Mouse (Mus musculus): Measurements from ENCODE around the gene Zbtb22. TPM values are rescaled to one million over a fixed set of nuclear protein-coding genes. Genes with fewer than 3 reads are reported as not detected.
"Not testable (repeated sequence)": the region's sequence is repeated elsewhere in the genome, so short reads cannot be mapped to it uniquely, and the experiment has no call there.

The Zbtb22 gene
- polyA plus RNA-seq, 1 experiment from 2014 or later, result 15.4 TPM

- no peaks in the 10 kb centered on the region for H3K27me3 ChIP-seq (replicated peaks)
- peak; percentile 90 for ATAC-seq (ENCODE audit: insufficient read depth, low FRiP score, low read depth)
- peak within 1 kb of the TSS; percentile 89 for H3K4me3 ChIP-seq (replicated peaks)
- H3K36me3 ChIP-seq, result peaks cover 31% of the 10 kb centered on the region
- under 1% methylated on average over 36 of the region's 36 CpGs for WGBS
- H3K4me2 ChIP-seq, result peak within 1 kb of the TSS; percentile 94
- no peaks in the 10 kb centered on the region for H3K9me3 ChIP-seq
- peak within 1 kb of the TSS; percentile 78 for H3K27ac ChIP-seq
- H3K4me1 ChIP-seq, result peaks cover 24% of the 10 kb centered on the region
- peak within 1 kb of the TSS; percentile 82 for H3K9ac ChIP-seq
Observed at GRCm38 (mm10) chr17:33940206-33940805, 24.6 kb downstream of the Zbtb22 start, which contains the start of the genes Pfdn6 and Wdr46. Pfdn6 (minus strand) TSS chr17:33940343. Wdr46 (plus strand) TSS chr17:33940660.

DNA sequence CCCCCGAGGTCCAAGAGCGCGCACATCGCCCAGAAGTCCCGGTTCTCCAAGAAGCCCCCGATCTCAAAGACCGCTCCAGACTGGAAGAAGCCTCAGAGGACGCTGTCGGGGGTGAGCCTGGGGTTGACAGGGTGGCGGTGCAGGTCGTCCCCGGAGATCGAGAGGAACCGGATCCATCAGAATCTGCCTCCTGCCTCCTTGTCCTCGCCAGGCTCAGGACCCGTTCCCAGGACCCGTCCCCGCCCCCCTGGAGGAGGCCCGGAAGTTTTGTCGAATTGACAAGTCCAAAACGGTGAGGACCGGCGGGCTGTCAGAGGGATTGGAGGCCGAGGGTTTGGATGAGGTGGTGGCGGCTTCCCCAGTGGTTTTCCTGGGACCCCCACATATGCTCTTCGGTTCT is 25.3 kb downstream of the Zbtb22 start:
- ATAC-seq (ENCODE audit: insufficient read depth, low FRiP score, low read depth), result no peak
- Histone ChIP-seq H3K27ac (no peak overlapping the region), H3K27me3 (replicated peaks) (no peaks in the 10 kb centered on the region), H3K9ac (peak overlapping the region; percentile 82), H3K36me3 (peaks cover 25% of the 10 kb centered on the region), H3K4me2 (peak overlapping the region; percentile 94), H3K4me3 (replicated peaks) (peak overlapping the region; percentile 89), H3K4me1 (peaks cover 24% of the 10 kb centered on the region), H3K9me3 (no peaks in the 10 kb centered on the region)
- WGBS, result 2% methylated on average over 26 of the region's 26 CpGs

GRCm38 (mm10) chr17:33941381-33941780 is 25.7 kb downstream of the Zbtb22 start:
- 48% methylated on average over 19 of the region's 19 CpGs for WGBS
- H3K4me3 ChIP-seq (replicated peaks), result peak overlapping the region; percentile 89
- H3K27me3 ChIP-seq (replicated peaks), result no peaks in the 10 kb centered on the region
- no peaks in the 10 kb centered on the region for H3K9me3 ChIP-seq
- H3K9ac ChIP-seq, result peak overlapping the region; percentile 82
- ATAC-seq (ENCODE audit: insufficient read depth, low FRiP score, low read depth), result no peak
- peaks cover 25% of the 10 kb centered on the region for H3K36me3 ChIP-seq
- peak overlapping the region; percentile 94 for H3K4me2 ChIP-seq
- peaks cover 24% of the 10 kb centered on the region for H3K4me1 ChIP-seq
- H3K27ac ChIP-seq, result no peak overlapping the region

GRCm38 (mm10) chr17:33943454-33943853 is 27.8 kb downstream of the Zbtb22 start:
- ATAC-seq (ENCODE audit: insufficient read depth, low FRiP score, low read depth), result no peak
- Histone ChIP-seq H3K4me1 (peaks cover 24% of the 10 kb centered on the region), H3K27me3 (replicated peaks) (no peaks in the 10 kb centered on the region), H3K9ac (no peak overlapping the region), H3K27ac (no peak overlapping the region), H3K4me3 (replicated peaks) (no peak overlapping the region), H3K9me3 (no peaks in the 10 kb centered on the region), H3K4me2 (no peak overlapping the region), H3K36me3 (peaks cover 17% of the 10 kb centered on the region)
- 92% methylated on average over 15 of the region's 15 CpGs for WGBS

DNA sequence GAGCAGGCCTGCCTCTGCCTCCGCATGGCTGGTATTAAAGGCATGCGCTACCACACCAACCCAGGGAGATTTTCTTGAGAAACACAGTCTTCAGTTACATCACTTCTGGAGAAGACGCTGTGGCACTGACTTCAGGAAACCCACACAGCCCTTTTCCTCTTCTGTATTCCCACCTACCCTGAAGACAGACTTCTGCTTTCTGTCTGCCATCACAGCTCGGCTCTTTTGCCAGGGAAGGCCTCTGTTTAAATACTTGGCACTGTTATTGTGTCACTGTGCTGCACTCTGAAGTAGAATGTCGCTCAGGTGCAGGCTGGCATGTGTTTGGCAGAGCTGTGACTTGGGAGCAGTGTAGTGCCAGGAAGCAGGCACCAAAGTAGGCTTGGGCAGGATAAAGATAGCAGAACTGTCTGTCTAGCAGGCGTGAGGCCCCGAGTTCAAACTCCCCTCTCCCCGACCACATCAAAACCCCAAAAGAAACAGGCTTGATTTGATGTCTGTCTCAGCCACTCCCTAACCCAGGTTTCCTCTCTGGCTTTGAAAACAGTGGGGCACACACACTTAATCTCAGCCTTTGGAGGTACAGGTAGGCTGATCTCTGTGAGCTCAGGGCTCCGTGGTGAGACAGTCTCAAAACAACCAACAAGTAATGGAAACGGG is 31.9 kb downstream of the Zbtb22 start:
- no peak for ATAC-seq (ENCODE audit: insufficient read depth, low FRiP score, low read depth)
- H3K4me2 ChIP-seq, result no peak overlapping the region
- H3K4me1 ChIP-seq, result peaks cover 24% of the 10 kb centered on the region
- H3K27ac ChIP-seq, result no peak overlapping the region
- peaks cover 19% of the 10 kb centered on the region for H3K36me3 ChIP-seq
- no peaks in the 10 kb centered on the region for H3K27me3 ChIP-seq (replicated peaks)
- WGBS, result 84% methylated on average over 10 of the region's 10 CpGs
- no peak overlapping the region for H3K9ac ChIP-seq
- H3K4me3 ChIP-seq (replicated peaks), result no peak overlapping the region
- no peaks in the 10 kb centered on the region for H3K9me3 ChIP-seq

DNA sequence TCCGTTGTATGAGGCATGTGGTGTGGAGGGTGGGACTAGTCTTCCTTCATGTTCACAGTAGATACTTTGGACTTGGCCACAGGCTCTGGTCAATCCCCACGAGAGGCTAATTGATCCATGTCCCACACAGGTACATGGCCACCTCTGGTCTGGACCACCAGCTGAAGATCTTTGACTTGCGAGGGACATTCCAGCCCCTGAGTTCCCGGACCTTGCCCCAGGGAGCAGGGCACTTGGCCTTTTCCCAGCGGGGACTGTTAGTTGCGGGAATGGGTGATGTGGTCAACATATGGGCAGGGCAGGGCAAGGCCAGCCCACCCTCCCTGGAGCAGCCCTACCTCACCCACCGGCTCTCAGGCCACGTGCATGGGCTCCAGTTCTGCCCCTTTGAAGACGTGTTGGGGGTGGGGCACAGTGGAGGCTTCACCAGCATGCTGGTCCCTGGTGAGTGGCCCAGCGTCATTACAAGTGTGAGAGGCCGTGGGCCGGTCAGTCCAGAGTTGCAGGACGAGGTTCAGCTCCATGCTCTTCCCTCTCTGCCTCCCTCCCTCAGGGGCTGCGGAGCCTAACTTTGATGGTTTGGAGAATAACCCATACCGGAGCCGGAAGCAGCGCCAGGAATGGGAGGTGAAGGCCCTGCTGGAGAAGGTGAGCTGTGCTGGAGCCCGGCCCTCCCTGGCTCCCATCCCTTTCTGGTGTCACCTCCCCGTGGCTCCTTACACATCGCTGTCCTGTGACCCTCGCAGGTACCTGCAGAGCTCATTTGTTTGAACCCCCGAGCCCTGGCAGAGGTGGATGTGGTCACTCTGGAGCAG is 32.6 kb downstream of the Zbtb22 start:
- H3K27me3 ChIP-seq (replicated peaks), result no peaks in the 10 kb centered on the region
- peaks cover 31% of the 10 kb centered on the region for H3K4me1 ChIP-seq
- no peak overlapping the region for H3K9ac ChIP-seq
- no peak for ATAC-seq (ENCODE audit: insufficient read depth, low FRiP score, low read depth)
- peak overlapping the region; percentile 4; the same call in 1 of the 2 replicates for H3K27ac ChIP-seq
- 85% methylated on average over 22 of the region's 22 CpGs for WGBS
- peaks cover 25% of the 10 kb centered on the region for H3K36me3 ChIP-seq
- no peak overlapping the region for H3K4me2 ChIP-seq
- no peak overlapping the region for H3K4me3 ChIP-seq (replicated peaks)
- H3K9me3 ChIP-seq, result no peaks in the 10 kb centered on the region

- 82% methylated on average over 19 of the region's 19 CpGs for WGBS
- H3K9me3 ChIP-seq, result no peaks in the 10 kb centered on the region
- peaks cover 39% of the 10 kb centered on the region for H3K4me1 ChIP-seq
- no peak overlapping the region for H3K9ac ChIP-seq
- H3K27me3 ChIP-seq (replicated peaks), result no peaks in the 10 kb centered on the region
- peaks cover 21% of the 10 kb centered on the region for H3K36me3 ChIP-seq
- 0 out of 2 replicates have a peak, but pooled peaks have one; percentile 20 for ATAC-seq (ENCODE audit: insufficient read depth, low FRiP score, low read depth)
- H3K4me3 ChIP-seq (replicated peaks), result no peak overlapping the region
- no peak overlapping the region for H3K4me2 ChIP-seq
- H3K27ac ChIP-seq, result peak overlapping the region; percentile 26; the same call in 1 of the 2 replicates
Observed at GRCm38 (mm10) chr17:33948905-33949537, 33.3 kb downstream of the Zbtb22 start.

DNA sequence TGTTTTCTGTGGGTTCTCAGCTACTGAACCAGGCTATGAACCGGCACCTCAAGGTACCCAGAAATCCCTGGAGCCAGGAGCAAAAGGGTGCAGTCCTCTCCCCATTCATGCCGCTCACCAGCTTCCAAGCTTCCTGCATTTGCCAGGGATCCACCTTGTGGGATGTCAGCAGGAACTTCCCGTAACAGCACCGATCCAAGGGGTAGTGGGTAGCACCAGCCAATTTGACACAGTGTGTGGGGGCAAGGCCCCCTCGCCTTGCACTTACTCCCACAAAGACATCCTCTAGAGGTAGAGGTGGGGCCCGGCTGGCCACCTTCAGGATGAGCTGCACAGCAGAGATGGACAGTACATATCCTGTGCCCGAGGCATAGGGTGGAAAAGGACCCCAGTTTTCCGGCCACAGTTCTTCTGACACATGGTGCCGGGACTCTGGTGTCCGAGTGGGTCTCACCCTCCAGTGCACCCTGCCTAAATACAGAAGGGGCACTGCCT is 34.5 kb downstream of the Zbtb22 start:
- H3K4me3 ChIP-seq (replicated peaks), result peak overlapping the region; percentile 48
- no peaks in the 10 kb centered on the region for H3K27me3 ChIP-seq (replicated peaks)
- peaks cover 44% of the 10 kb centered on the region for H3K4me1 ChIP-seq
- no peak for ATAC-seq (ENCODE audit: insufficient read depth, low FRiP score, low read depth)
- peak overlapping the region; percentile 18; the same call in 1 of the 2 replicates for H3K9ac ChIP-seq
- peak overlapping the region; percentile 94 for H3K27ac ChIP-seq
- no peaks in the 10 kb centered on the region for H3K9me3 ChIP-seq
- H3K4me2 ChIP-seq, result peak overlapping the region; percentile 88
- WGBS, result 73% methylated on average over 10 of the region's 10 CpGs
- H3K36me3 ChIP-seq, result peaks cover 12% of the 10 kb centered on the region

- under 1% methylated on average over 45 of the region's 45 CpGs for WGBS
- H3K4me2 ChIP-seq, result peak within 1 kb of the TSS; percentile 88
- ATAC-seq (ENCODE audit: insufficient read depth, low FRiP score, low read depth), result peak; percentile 80
- peak within 1 kb of the TSS; percentile 48 for H3K4me3 ChIP-seq (replicated peaks)
- H3K27me3 ChIP-seq (replicated peaks), result no peaks in the 10 kb centered on the region
- H3K9ac ChIP-seq, result peak within 1 kb of the TSS; percentile 18; the same call in 1 of the 2 replicates
- H3K4me1 ChIP-seq, result peaks cover 44% of the 10 kb centered on the region
- peaks cover 12% of the 10 kb centered on the region for H3K36me3 ChIP-seq
- no peaks in the 10 kb centered on the region for H3K9me3 ChIP-seq
- H3K27ac ChIP-seq, result peak within 1 kb of the TSS; percentile 94
Observed at GRCm38 (mm10) chr17:33951021-33951946, 35.6 kb downstream of the Zbtb22 start, which contains the start of gene B3galt4. B3galt4 (minus strand) TSS chr17:33951488.

DNA sequence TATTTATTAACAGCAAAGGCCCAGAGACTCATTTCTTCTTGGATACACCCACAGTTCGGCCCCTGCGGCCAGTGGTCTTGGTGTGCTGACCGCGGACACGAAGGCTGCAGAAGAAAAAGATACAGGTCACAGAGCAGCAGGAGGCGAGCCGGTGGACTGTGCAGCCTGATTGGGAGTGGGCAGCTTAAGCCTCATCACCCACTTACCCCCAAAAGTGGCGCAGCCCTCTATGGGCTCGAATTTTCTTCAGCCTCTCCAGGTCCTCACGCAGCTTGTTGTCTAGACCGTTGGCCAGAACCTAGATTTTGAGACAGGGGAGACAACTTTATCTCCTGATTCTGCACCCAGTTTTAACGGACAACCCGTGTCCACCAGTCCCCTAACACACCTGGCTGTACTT is 36.3 kb downstream of the Zbtb22 start:
- Histone ChIP-seq H3K4me1 (peaks cover 48% of the 10 kb centered on the region), H3K27ac (peak overlapping the region; percentile 94), H3K4me3 (replicated peaks) (peak overlapping the region; percentile 48), H3K4me2 (peak overlapping the region; percentile 88), H3K36me3 (peaks cover 12% of the 10 kb centered on the region)
- not testable (repeated sequence) for H3K9me3 ChIP-seq; ATAC-seq (ENCODE audit: insufficient read depth, low FRiP score, low read depth); H3K27me3 ChIP-seq (replicated peaks); H3K9ac ChIP-seq
- WGBS, result 74% methylated on average over 13 of the region's 13 CpGs

All from stomach, embryonic 15.5 days (tissue).